Mouse (Mus musculus) ES-Bruce4 (cell line): Measurements from ENCODE around the gene Ppme1.

Experiments
- CTCF ChIP-seq: IDR thresholded peaks from one replicate; pipeline ENCODE4 v1.8.1; 2011; ENCODE audit warnings: low read depth, low read length
- EP300 ChIP-seq: IDR thresholded peaks from 2 replicates; pipeline ENCODE4 v1.6.1; 2011; ENCODE audit warnings: low read depth, low read length; ENCODE audit not compliant: insufficient read depth

GRCm38 (mm10) chr7:100390166-100390565 is 18.1 kb upstream of the Ppme1 start:
- TF ChIP-seq CTCF (no peak), EP300 (no peak)
